Mouse (Mus musculus) C2C12 (cell line): Measurements from ENCODE around the gene Arhgap23.

Experiments used
- MYOG ChIP-seq: IDR thresholded peaks from one replicate; pipeline ENCODE4 v1.6.1; 2011; ENCODE audit not compliant: control insufficient read depth, insufficient read length; ENCODE audit errors: extremely low read depth
- USF1 ChIP-seq: IDR thresholded peaks from one replicate; pipeline ENCODE4 v1.6.1; 2011; ENCODE audit warnings: low read depth, mild to moderate bottlenecking, control low read depth, moderate library complexity

GRCm38 (mm10) chr11:97499865-97500719 is 84.8 kb downstream of the Arhgap23 start, which contains the start of gene 4933428G20Rik:
- no peak for TF ChIP-seq USF1
- no peak for TF ChIP-seq MYOG
